Mouse (Mus musculus): ENCODE data around the gene Tmem136. TPM values are rescaled to one million over a fixed set of nuclear protein-coding genes. Genes with fewer than 3 reads are reported as not detected.

The Tmem136 gene
- under 1 TPM in 1 of 2 experiments, not detected in 1; 0.13 TPM for total RNA-seq (2023)

GRCm38 (mm10) chr9:43116134-43116996, at the start of gene Tmem136:
TSS of gene Tmem136 (minus strand) at chr9:43116570.

GRCm38 (mm10) chr9:43107187-43107517, 9.2 kb downstream of the Tmem136 start, which contains the start of gene Arhgef12:
TSS of gene Arhgef12 (minus strand) at chr9:43107239.

Other genes with a start within 250 kb of the Tmem136 start
- not detected for gene Grik4, start 172.1 kb downstream of the Tmem136 start, total RNA-seq (2023)
- 1 to 10 TPM; 3.6 to 4.4 TPM for gene Arhgef12, start 9.3 kb downstream of the Tmem136 start, total RNA-seq (2023)
- gene Pou2f3, start 93.8 kb upstream of the Tmem136 start, total RNA-seq (2023), result not detected
- 1 to 10 TPM; 3.2 TPM for gene Oaf, start 123.3 kb upstream of the Tmem136 start, total RNA-seq (2023)
- not detected for gene Trim29, start 194.3 kb upstream of the Tmem136 start, total RNA-seq (2023)